Mouse (Mus musculus): Measurements from ENCODE around the gene Tnni1. TPM values are rescaled to one million over a fixed set of nuclear protein-coding genes. Genes with fewer than 3 reads are reported as not detected.

Tnni1 gene
- 1 to 10 TPM in 2 of 4 experiments, under 1 TPM in 2; 0.44 to 2.4 (median 1.1) TPM for total RNA-seq (2022)

DNA sequence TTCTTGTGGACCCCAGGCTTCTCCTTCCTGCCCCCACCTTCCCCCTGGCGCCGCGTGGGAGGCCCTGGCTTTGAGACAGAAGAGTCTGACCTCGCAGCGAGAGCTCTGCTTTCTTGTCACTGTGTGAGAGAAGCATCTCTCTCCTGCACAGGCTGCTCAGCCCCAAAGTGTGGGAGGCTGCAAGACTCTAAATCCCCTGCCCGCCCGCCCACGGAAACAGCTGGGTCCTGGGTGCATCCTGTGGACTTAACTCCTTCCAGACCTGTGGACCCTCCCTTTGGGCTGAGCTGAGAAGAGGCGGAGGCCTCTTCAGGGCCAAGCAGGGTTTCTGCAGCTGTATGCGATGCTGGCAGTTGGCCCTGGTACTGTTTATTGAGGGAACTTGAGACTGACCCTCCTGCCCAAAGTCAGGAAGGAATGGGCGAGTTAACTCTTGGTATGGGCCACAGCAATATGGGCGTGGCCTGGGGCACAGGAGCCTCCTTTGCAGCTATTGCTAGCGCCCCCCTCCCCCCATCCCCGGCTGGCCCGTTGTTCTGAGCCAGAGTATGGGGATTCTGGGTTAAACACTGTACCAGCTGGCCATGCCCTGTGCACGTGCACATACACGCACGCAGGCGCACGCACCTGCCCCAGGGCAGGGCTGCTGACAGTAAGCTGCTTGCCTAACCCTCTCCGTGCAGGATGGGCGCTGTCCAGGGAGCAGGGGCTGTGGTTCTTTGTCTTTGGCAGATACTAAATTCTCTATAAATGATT lies at the start of gene Tnni1:
Gene Tnni1 (plus strand): TSS at position 655 of the 756 bp plus-strand sequence.
- DNase-seq (ENCODE audit: low spot score) = no peak

DNA sequence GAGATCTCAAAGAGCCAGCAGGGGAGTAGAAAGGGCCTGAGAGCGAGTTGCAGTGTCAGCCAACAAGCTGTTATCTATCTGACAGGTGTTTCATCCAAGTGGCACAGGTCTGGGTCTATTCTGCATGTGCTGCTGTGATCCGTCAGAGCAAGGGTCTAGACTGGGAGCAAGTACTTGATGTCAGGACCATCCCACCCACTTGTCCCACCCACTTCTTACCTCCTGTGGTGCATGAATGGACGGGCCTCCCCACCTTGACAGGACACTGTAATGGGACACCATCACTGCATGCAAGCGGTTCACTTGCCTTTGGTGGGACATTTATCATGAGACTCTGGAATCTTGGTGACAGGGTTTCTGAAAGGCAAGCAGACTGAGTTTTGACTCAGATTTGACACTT lies 49.4 kb upstream of the Tnni1 start:
- DNase-seq (ENCODE audit: low spot score) = no peak

DNA sequence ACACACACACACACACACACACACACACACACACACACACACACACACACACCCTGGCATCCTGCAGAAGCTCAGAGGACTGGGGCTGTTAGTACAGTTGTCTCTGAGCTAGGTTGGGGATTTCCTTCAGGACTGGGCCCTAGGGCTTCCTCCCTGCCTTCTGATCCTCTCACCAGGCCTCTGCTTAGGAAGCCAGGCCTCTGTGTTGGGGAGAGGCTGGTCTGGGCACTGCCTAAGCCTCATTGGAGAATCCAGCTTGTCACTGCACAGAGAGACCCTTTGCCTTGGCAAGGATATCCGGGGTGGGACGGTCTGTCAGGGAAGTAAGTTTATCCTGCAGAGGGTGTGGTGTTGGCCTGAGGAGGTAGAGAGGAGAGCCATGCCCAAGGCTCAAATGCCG lies 48.9 kb upstream of the Tnni1 start:
- DNase-seq (ENCODE audit: low spot score) = no peak

GRCm38 (mm10) chr1:135731393-135731792 lies 47.8 kb upstream of the Tnni1 start:
- DNase-seq (ENCODE audit: low spot score) = no peak

- DNase-seq (ENCODE audit: low spot score) = no peak
Observed at GRCm38 (mm10) chr1:135731897-135732684, 47.1 kb upstream of the Tnni1 start.

DNA sequence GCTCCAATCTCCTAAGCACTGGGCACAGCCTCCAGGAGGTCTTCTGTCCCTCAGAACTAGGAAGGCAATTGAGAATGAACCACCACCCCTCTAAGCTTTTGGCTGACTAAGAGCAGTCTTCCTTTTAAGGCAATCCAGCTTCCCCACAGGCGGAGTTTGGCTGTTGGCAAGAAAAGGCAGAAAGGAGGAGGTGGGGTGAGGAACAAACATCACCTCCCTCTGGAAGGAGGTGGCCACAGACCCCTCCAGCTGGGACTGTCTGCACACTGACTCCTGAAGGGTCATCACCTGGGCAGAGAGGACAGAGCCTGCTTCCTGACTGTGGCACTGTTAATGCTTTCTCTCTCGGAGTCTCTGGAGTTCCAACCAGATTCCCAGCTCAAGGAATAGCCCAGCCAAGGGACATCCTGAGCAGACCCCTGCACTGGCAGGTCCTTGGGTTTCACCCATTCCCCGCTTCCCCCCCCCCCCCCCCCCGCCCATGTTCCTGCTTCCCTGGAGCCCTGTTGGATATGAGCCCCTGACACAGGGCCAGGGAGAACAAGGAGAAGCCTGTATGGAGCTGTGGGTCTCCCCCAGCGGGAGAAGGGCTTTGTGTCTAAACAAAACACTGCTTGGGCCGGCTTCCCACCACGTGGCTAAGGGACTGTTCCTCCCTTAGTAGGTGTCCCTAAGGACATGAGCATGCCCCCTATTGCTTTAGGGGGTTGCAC lies 44.9 kb upstream of the Tnni1 start:
- DNase-seq (ENCODE audit: low spot score) = peak; percentile 72

DNA sequence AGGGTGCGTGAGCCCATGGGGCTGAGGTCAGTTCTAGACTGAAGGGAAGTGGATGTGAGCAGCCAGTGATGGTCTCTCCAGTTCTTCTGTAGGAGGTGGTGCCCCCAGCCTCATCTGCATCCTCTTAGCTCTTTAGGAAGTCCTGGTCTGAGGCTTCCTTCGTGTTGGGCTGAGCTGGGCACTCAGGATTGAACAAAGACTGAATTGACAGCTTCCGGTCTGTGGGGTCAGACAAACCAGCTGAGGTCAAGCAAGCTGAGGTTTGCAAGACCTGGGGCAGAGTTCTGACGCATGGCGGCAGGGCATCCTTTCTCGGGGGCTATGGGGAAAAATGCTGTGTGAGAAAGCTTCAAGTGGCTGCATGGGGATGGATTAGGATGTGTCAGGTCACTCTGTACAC lies 43.8 kb upstream of the Tnni1 start:
- no peak for DNase-seq (ENCODE audit: low spot score)

- DNase-seq (ENCODE audit: low spot score) = no peak
Observed at GRCm38 (mm10) chr1:135744987-135745386, 34.2 kb upstream of the Tnni1 start.

DNA sequence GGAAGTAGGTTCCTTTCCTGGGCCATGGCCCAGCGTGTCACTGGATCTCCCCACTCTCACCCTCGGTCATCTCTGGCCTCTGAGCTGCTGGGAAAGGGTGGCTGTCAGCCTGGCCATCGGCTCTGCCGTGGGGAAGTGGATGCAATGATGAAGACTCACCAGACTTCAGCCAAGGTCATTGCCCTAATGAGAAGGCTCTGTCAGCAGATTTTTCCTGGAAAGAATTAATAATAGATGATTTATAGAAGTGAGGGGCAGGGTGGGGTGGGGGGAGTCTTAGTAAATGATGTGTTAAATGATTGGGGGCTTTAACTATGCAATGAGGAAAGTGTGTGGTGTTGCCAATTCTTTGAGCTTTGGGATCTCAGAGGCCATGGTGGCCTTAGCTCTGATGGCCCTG lies 33.0 kb upstream of the Tnni1 start:
- DNase-seq (ENCODE audit: low spot score) = no peak

DNA sequence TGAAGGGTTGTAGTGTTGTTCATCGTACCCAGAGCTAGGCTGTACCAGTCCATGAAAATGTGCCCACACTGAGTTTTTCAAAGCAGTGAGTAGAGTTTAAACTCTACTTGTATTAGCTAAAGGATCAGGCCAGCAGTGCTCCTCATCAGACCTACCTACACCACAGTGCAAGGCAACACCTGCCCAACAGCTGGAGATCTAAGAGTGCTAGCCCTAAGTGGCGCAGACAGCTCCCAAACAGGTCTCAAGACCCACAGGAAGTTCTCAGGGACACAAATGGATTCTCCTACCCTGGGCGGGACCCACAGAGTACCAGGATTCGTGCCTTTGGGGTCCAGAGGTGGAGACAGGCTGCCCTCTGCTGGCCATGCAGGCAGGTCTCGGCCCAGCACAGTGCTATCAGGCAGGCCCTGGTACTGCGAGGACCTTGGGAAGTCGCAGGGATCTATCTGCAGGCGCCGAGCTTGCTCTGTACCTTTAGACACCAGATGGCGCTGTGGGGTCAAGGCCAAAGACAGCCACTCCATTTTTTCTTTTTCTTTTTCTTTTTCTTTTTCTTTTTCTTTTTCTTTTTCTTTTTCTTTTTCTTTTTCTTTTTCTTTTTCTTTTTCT lies 26.4 kb upstream of the Tnni1 start:
- DNase-seq (ENCODE audit: low spot score) = peak; percentile 93

- peak; percentile 85 for DNase-seq (ENCODE audit: low spot score)
Observed at GRCm38 (mm10) chr1:135755287-135755686, 23.9 kb upstream of the Tnni1 start.

- DNase-seq (ENCODE audit: low spot score) = no peak
Observed at GRCm38 (mm10) chr1:135755913-135756312, 23.3 kb upstream of the Tnni1 start.

DNA sequence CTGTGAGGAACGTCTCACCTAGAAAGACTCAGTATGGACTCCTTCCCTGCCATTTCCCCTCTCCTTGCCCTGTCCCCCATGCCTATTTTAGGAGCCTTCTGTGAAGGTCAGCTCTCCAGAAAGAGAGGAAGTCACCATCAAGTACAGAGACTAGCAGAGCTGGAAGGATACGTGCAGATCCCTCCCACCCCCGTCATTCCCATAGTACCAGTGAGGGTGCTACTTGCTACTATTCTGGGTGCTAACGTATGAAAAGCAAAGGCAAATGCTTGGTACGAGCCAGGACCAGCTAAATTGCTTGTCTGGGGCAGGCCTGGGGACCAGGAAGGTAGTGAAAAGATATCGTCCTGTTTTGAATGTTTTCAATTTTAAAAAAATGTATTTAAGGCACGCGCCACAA lies 21.9 kb upstream of the Tnni1 start:
- no peak for DNase-seq (ENCODE audit: low spot score)

- no peak for DNase-seq (ENCODE audit: low spot score)
Observed at GRCm38 (mm10) chr1:135759685-135760084, 19.5 kb upstream of the Tnni1 start.

DNA sequence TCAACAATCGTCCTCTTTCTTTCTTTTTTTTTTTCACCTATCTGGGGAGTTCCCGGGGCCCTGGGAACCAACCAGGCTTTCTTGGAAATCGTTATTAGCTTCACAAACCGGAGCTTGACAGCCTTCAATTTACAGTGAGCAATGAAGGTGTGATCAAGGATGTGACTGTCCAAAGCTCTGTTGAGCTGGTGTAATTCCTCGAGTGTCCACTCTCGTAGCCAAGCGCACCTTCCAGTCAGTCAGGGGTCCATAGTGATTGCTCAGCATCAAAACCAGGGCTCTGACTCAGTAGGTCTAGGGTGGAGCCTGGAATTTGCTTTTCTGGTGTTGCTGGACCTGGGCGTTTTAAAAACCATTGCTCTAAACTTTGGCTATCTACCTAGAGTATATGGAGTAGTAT lies 19.0 kb upstream of the Tnni1 start:
- no peak for DNase-seq (ENCODE audit: low spot score)

DNA sequence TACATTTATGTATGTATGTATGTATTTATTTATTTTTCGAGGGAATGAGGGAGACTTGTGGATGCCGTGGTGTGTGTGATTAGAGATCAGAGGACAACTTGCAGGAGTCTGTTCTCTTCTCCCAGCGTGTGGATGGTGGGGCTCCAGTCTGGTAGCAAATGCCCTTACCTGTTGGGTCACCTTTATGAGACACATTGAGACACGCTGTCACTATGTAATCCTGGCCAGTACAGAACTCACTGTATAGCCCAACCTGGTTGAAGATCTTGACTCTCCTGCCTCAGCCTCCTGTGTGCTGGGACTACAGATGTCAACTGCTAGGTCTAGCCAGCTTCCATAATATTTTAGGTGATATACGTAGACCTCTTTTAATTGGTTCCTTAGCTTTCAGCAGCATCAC lies 17.5 kb upstream of the Tnni1 start:
- no peak for DNase-seq (ENCODE audit: low spot score)

GRCm38 (mm10) chr1:135763503-135764205 lies 15.6 kb upstream of the Tnni1 start:
- no peak for DNase-seq (ENCODE audit: low spot score)

DNA sequence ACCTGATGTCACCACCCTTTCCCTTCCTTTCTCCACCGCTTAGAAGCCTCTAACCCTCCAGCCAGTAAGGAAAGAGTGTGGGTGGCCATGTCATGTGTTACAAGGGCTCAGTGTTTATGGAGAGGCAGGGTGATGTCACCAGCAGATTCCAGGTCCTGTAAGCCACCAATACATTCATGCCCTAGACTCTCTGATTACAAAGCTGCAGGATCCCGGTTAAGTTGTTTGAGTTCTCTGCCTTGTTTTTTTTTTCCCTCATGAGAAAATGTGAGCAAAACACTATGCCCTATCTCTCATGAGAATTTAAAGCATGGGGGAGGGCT lies 15.1 kb upstream of the Tnni1 start:
- DNase-seq (ENCODE audit: low spot score) = no peak

GRCm38 (mm10) chr1:135765645-135766591 lies 13.3 kb upstream of the Tnni1 start, which contains the start of gene Phlda3:
Gene Phlda3, plus strand, starts transcription at chr1:135766119.
- DNase-seq (ENCODE audit: low spot score) = peak; percentile 75

DNA sequence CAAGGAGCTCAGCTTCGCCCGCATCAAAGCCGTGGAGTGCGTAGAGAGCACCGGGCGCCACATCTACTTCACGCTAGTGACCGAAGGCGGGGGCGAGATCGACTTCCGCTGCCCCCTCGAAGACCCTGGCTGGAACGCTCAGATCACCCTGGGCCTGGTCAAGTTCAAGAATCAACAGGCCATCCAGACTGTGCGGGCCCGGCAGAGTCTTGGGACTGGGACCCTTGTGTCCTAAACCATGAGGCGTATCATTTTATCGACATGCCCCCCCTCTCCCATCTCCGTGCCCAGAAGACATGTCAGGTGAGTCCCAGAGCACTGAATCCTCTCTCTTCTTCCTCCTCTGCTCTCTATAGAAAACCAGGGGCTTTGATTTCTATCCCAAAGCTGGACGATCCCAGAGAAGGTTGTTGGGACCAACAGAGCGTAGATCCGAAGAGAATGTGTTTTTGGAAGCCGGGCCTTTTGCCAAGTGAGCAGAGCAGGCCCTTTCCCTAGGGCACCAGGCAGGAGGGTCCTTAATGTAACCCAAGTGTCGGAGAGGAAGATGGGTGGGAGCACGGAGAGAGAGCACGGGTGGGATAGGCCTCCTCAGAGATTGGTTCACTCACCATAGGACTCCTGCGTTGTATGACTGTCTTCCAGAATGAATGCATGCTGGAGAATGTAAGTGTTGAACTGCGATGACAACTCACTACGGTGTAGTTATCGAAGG lies 12.5 kb upstream of the Tnni1 start:
- no peak for DNase-seq (ENCODE audit: low spot score)
